Mouse (Mus musculus) gastrocnemius, adult 18-20 months (tissue): Measurements from ENCODE around the gene Hectd4. TPM values are rescaled to one million over a fixed set of nuclear protein-coding genes. Genes with fewer than 3 reads are reported as not detected.

ENCODE experiments used
- DNase-seq: peaks from one replicate; pipeline ENCODE4 v3.0.0; 2021; ENCODE audit warnings: low spot score
- long read RNA-seq, 2 experiments: library from polyadenylated mRNA; stranded (forward); transcript quantifications; one replicate each; pipeline ENCODE4 v2.0.0; 2021
- total RNA-seq, 2 experiments: library from RNA; stranded (reverse); gene quantifications; 2 replicates each; pipeline ENCODE4 v1.2.3; 2021

Hectd4 gene
- 10 to 100 TPM; 11.3 to 11.8 TPM for total RNA-seq
- long read RNA-seq, experiment 1, partial matches to known transcripts: 13 of 13 reads
- long read RNA-seq, experiment 1, other reads (novel, unspliced or antisense): 0 of 13 reads
- long read RNA-seq, experiment 2, partial matches to known transcripts: 4 of 4 reads
- long read RNA-seq, experiment 2, other reads (novel, unspliced or antisense): 0 of 4 reads

GRCm38 (mm10) chr5:121219980-121220731 is at the start of gene Hectd4:
Gene Hectd4 (plus strand): TSS chr5:121220219.
- DNase-seq: peak; percentile 98

DNA sequence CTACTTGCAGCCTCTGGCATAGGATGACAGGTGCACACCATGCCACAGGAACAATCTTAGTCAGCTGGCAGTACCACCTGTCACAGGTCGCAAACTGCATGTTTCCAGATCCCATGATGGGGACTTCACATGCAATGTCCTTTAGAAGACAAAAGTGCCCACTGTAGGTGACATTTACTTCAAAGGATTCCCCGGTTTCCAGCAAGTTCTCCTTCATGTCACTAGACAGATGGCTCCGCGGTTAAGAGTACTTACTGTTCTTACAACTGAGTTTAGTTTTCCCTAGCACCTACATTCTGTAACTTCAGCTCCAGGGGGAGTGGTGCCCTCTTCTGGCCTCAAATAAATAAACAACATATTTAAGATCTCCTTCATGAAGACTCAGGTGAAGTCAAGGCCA is 47.2 kb upstream of the Hectd4 start:
- DNase-seq: peak; percentile 40

GRCm38 (mm10) chr5:121179077-121179857 is 40.8 kb upstream of the Hectd4 start:
- no peak for DNase-seq

DNA sequence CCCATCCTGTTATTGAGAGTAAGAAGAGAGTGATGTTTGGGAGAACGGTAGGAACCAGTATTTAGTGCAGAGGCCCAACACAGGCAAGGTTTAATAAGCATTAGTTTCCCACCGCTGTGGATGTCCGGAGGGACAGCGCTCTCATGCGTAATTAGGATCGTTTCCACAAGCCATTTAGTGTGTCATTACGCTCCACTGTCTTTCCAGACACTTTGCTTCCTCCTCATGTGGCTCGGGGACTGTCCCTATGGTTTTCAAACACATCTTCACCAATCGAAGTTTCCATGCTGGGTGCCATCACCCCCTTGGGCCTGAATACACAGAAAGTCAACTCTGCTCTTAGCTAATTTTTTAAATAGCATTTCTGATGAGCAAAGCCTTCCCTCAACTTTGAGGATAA is 36.8 kb upstream of the Hectd4 start:
- DNase-seq: no peak

GRCm38 (mm10) chr5:121184375-121184774 is 35.6 kb upstream of the Hectd4 start:
- no peak for DNase-seq

DNA sequence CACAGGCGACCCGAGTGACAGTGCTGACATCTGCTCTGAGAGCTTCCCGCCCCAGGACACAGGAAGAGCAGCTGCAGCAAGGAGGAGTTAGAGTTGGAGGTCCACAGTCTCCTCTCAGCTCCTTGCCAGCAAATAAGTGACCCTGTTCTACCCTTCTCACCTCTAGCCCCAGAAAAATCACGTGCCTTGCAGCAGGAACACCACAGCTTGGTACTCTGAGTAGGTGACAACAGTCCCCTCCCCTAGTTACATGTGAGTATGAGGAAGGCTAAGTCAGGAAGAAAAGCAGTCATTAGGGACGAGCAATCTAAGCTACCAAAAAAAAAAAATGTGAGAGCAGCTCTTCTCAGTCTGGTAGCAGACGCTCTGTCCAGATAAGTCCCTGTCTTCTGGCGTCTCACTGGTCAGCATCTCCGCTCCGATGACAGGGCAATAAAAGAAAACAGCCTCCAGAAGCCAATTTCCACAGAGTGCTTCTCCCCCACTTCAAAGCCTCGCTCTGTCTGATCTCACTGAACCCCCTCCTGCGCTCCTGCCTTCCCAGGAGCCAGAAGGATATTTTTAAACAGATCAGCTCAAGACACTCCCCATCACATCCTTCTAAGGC is 35.0 kb upstream of the Hectd4 start:
- no peak for DNase-seq

GRCm38 (mm10) chr5:121187580-121188001 is 32.4 kb upstream of the Hectd4 start:
- DNase-seq: peak; percentile 68

GRCm38 (mm10) chr5:121188265-121188664 is 31.8 kb upstream of the Hectd4 start:
- no peak for DNase-seq

GRCm38 (mm10) chr5:121189182-121189581 is 30.8 kb upstream of the Hectd4 start:
- no peak for DNase-seq

GRCm38 (mm10) chr5:121190210-121190835 is 29.7 kb upstream of the Hectd4 start:
- DNase-seq: no peak

- peak; percentile 75 for DNase-seq
These were observed 29.0 kb upstream of the Hectd4 start, which contains the start of gene Ptpn11 for GRCm38 (mm10) chr5:121190836-121191583. Gene Ptpn11 (minus strand): TSS chr5:121191397.

- DNase-seq: no peak
These were observed 28.5 kb upstream of the Hectd4 start for GRCm38 (mm10) chr5:121191584-121191906.

GRCm38 (mm10) chr5:121194173-121194572 is 25.8 kb upstream of the Hectd4 start:
- no peak for DNase-seq

GRCm38 (mm10) chr5:121196764-121197163 is 23.3 kb upstream of the Hectd4 start:
- no peak for DNase-seq

DNA sequence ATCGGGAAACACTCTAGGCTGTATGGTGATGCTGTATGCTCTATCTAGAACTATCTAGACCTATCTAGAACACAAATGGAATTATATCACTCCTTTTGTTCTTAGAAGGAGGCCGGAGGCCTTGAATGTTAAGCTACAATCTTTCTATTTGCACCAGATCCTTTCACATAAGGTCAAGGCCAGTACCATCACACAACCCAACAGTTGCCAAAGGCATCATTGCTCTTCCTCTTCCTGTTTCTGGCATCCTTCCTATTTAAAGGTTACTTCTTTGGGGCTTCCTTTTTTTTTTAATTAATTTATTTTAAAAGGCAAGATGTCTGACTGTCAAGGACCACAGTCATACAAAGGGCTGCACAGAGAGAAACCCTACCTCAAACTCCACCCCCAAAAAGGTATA is 22.7 kb upstream of the Hectd4 start:
- DNase-seq: no peak

DNA sequence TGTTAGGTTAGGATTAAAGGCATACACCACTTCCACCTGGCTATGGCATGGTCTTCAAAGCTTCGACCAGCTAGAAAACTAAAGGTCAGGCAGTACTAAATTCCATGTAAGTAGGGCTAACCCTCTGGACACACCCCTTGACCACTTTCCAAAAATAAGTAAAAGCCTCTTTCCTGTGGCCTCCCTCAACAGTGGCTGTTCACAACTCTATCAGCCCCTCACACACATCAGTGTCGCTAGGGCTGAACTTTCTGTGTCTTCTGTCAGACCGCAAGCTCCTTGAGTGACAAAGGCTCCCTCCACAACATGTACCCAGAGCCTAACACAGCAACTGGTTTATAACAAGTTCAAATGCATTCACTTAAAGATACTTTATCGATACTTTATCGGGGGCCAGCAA is 21.6 kb upstream of the Hectd4 start:
- DNase-seq: no peak

DNA sequence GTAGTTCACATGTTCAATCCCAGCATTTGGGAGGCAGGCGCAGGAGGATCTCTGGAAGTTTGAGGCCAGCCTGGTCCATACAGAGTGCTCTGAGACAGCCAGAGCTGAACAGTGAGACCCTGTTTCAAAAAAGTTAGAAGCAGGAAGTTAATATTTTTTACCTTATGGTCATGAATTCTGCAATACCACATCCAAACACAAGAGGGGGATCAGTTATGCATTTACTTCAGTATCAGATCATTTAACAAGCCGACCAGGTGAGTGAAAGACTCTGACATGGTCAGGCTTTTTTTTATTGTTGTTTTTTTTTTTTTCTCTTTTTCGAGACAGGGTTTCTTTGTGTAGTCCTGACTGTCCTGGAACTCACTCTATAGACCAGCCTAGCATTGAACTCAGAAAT is 18.3 kb upstream of the Hectd4 start:
- DNase-seq: peak; percentile 40

DNA sequence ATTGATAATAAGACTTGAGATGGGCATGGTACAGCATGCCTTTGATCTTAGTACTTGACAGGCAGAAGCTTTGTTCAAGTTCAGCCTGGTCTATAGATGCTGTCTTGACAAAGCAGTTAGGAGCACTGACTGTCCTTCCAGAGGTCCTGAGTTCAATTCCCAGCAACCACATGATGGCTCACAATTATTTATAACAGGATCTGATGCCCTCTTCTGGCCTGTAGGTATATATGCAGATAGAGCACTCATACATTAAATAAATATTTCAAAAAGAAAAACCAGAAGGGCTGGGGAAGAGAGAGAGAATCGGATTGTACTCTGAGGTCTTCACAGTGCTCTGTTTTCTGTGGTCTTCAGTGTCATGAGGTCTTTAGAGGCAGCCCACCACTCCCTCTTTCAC is 17.6 kb upstream of the Hectd4 start:
- no peak for DNase-seq

DNA sequence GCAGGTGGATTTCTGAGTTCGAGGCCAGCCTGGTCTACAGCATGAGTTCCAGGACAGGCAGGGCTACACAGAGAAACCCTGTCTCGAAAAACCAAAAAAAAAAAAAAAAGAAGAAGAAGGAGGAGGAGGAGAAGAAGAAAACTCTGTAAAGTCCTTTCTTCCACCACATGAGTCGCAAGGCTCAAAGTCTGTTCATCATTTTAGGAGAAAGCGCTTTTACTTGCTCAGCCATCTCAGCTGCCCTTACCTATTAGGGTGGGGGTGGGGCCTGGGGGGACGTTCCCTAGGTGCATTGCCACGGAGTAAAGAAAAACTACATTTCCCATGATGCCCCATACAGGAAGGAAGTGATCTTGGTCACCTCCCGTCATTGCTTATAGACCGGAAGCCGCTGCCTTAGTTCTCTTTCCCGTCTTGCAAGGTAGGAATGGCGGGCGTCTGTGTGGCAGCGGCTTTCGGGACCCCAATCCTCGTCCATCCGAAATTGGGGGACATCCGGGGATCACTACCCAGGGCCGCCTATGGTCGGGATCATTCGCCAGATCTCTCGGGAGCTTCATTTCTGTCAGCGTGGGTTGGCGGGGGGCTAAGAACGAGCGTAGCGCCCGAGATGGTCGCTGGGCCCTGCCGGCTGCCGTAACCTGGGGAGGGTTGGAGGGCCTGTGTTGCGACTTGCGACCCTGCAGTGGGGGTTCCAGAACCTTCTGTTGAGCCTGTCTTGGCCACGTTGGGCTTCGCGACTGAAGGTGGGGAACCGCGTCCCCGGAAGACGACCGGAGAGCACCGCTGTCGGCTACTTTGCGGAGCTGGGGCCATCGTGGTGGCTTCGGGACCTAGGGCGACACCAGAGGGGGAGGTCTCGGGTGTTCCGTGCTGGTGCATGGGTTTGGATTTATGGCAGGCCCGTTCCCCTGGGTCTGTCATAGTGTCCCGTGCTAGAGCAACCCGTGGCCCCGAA is 15.6 kb upstream of the Hectd4 start, which contains the start of gene Rpl6:
Rpl6 (plus strand) TSS at position 350 of the 958 bp plus-strand sequence.
- peak; percentile 85 for DNase-seq
